Mouse (Mus musculus): ENCODE data around the gene Map4.

DNA sequence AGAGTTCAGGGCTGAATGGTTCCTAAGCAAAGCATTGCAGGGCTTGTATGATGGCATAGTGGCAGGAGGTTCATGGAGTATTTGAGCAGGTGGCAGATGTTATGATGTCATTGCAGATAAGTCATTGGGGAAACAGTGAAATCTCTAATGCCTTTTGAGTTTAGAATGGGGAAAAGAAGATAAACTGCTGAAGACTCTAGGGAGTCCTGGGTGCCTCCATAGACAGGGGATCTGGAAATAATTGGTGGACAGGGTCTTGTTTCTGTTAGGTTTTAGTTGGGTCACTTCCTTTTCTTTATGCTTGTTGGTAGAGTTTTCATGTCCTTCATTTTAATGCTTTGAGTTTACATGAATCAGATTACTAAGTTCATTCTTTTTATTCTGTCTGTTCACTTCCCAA is 116.0 kb downstream of the Map4 start:
- TF ChIP-seq CTCF (IDR thresholded peaks at IDR 0.05; ENCODE audit: low read depth) (no peak), EP300 (IDR thresholded peaks at IDR 0.05; ENCODE audit: low read depth) (no peak)

Measured in liver, postnatal 0 days (tissue).